Mouse (Mus musculus): Measurements from ENCODE around the gene 9930104L06Rik.

DNA sequence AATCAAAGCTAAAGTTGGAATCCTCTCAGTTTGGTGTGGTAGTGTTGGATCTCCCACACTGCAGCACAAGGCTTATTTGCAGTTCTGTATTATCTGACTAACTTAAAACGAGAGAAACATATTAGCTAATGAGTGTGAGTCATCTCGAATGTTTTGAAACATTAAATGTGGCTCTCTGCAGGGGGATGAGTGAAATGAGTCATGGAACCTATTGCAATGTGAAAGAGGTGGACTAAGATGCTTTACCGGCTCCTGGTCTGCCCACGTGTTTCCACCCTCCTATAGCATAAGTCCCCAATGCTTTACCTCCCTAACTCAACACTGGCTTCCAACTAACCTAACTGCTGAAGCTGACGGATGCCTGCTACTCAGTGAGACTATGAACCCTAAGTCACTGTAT lies 8.7 kb upstream of the 9930104L06Rik start:
- TF ChIP-seq CTCF (IDR thresholded peaks at IDR 0.05; ENCODE audit: control insufficient read depth, insufficient read depth, low read length) = no peak
- no peak for TF ChIP-seq POLR2A (IDR thresholded peaks at IDR 0.05; ENCODE audit: borderline replicate concordance, control insufficient read depth, low read depth, low read length)

Data from bone marrow, adult 2 months (tissue).